Mouse (Mus musculus): ENCODE measurements around the gene Rgl1.

DNA sequence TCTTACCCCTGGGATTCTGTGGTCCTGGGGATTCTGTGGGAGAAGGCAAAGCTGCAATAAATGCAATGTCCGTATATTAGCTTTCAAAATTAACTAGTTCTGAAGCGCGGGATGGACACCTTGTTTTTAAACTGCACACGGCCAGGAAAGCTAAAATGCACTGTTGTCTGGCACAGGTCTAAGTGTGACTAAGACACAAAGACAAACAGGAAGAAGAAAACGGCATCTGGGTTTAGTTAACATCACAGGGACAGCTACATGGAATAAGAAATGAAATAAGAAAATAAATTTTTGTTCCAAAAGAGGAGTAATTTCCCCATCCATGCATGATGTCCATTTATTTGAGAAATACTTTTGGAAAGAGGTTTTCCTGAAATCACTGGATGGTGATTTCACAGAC, 65.1 kb downstream of the Rgl1 start:
- TF ChIP-seq CTCF (IDR thresholded peaks at IDR 0.05; ENCODE audit: borderline replicate concordance, control insufficient read depth, extremely low read depth, insufficient read depth, low read length, poor library complexity): no peak
- no peak for TF ChIP-seq POLR2A (IDR thresholded peaks at IDR 0.05; ENCODE audit: control insufficient read depth, extremely low read depth, insufficient read depth, low read length, poor library complexity)
